Mouse (Mus musculus) midbrain, embryonic 15.5 days (tissue): ENCODE results near the gene Dlg2. TPM values are rescaled to one million over a fixed set of nuclear protein-coding genes. Genes with fewer than 3 reads are reported as not detected.
A peak's percentile ranks its signal among the peaks of the same experiment; 100 is the strongest.

ENCODE experiments used
- ATAC-seq: fragments of 200-750 bp; cut with Nextera tagmentation; replicated peaks from 2 replicates; pipeline ENCODE4 v1.8.0; 2017; ENCODE audit warnings: moderate TSS enrichment
- H3K27ac ChIP-seq: fragments of 300-500 bp; sonication (generic); 2 replicates; pipeline ENCODE4 v1.5.1; 2015; ENCODE audit warnings: mild to moderate bottlenecking, inconsistent platforms
- H3K27me3 ChIP-seq: fragments of 300-500 bp; sonication (generic); replicated peaks from 2 replicates; pipeline ENCODE4 v1.6.1; 2015; ENCODE audit warnings: inconsistent platforms
- H3K36me3 ChIP-seq: fragments of 300-500 bp; sonication (generic); replicated peaks from 2 replicates; pipeline ENCODE4 v1.6.1; 2015; ENCODE audit warnings: inconsistent platforms
- H3K4me1 ChIP-seq: fragments of 300-500 bp; sonication (generic); 2 replicates; pipeline ENCODE4 v1.6.1; 2015; ENCODE audit warnings: inconsistent platforms
- H3K4me2 ChIP-seq: fragments of 300-500 bp; sonication (generic); 2 replicates; pipeline ENCODE4 v1.6.1; 2015; ENCODE audit warnings: inconsistent platforms, mild to moderate bottlenecking, moderate library complexity
- H3K4me3 ChIP-seq: fragments of 300-500 bp; sonication (generic); 2 replicates; pipeline ENCODE4 v1.5.1; 2015; ENCODE audit warnings: mild to moderate bottlenecking, inconsistent platforms
- H3K9ac ChIP-seq: fragments of 300-500 bp; sonication (generic); 2 replicates; pipeline ENCODE4 v1.6.1; 2015; ENCODE audit warnings: mild to moderate bottlenecking, inconsistent platforms
- H3K9me3 ChIP-seq: fragments of 300-500 bp; sonication (generic); 2 replicates; pipeline ENCODE4 v1.6.1; 2016; ENCODE audit warnings: inconsistent platforms
- WGBS: fragments of 180-500 bp; shearing (Covaris S2); methylation state at CpG from one replicate; pipeline ENCODE4 v1.1.7; 2015; ENCODE audit warnings: mixed read lengths; 5-methylcytosine and 5-hydroxymethylcytosine counted together
- polyA plus RNA-seq: library from polyadenylated mRNA; unstranded; fragments of >200 nt; fragmentation: Nextera tagmentation; extraction: Ambion mirVana; gene quantifications from 2 replicates; pipeline ENCODE4 v1.2.1, GENCODE M21; 2015

Dlg2 gene
- polyA plus RNA-seq, 1 experiment from 2014 or later: 28.8 TPM

GRCm38 (mm10) chr7:90887007-90887720, 410.7 kb downstream of the Dlg2 start:
- ATAC-seq: peak; percentile 93
- H3K9me3 ChIP-seq: no peaks in the 10 kb centered on the region
- H3K4me1 ChIP-seq: peaks cover 15% of the 10 kb centered on the region; the same call in 1 of the 2 replicates
- H3K27ac ChIP-seq: peak overlapping the region; percentile 84
- H3K27me3 ChIP-seq: no peaks in the 10 kb centered on the region
- no peaks in the 10 kb centered on the region for H3K36me3 ChIP-seq
- WGBS: 1% methylated on average over 21 of the region's 21 CpGs
- H3K4me2 ChIP-seq: peak overlapping the region; percentile 90
- peak overlapping the region; percentile 58 for H3K9ac ChIP-seq
- H3K4me3 ChIP-seq: peak overlapping the region; percentile 51

GRCm38 (mm10) chr7:90927441-90927840, 451.0 kb downstream of the Dlg2 start:
- H3K27me3 ChIP-seq: no peaks in the 10 kb centered on the region
- WGBS: 76% methylated on average over 4 of the region's 4 CpGs

DNA sequence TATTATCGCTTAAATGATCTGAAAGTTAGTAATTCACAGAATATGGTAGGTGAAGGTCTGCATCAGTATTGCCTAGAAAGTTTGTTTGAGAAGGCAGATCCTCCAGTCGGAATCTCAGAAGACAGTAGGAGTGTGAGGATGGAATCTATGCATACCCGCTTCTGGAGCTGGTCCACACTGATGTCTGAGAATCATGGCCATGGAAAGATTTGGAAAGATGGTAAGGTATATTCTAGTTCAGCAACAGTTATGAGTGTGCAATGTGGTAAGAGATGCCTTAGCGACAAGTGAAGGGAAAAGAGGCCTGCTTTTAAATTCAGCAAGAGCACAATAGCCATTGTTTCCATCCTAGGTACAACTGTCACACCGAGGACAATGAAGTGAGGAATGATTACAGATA, 464.3 kb downstream of the Dlg2 start:
- H3K27ac ChIP-seq: no peak overlapping the region
- H3K9me3 ChIP-seq: no peaks in the 10 kb centered on the region
- no peaks in the 10 kb centered on the region for H3K36me3 ChIP-seq
- no peak overlapping the region for H3K9ac ChIP-seq
- no peaks in the 10 kb centered on the region for H3K4me1 ChIP-seq
- H3K4me2 ChIP-seq: no peak overlapping the region
- H3K27me3 ChIP-seq: no peaks in the 10 kb centered on the region
- 78% methylated on average over 5 of the region's 5 CpGs for WGBS
- ATAC-seq: no peak
- H3K4me3 ChIP-seq: no peak overlapping the region

More at GRCm38 (mm10) chr7:90927441-90927840, 451.0 kb downstream of the Dlg2 start:
- no peaks in the 10 kb centered on the region for H3K36me3 ChIP-seq
- no peaks in the 10 kb centered on the region for H3K4me1 ChIP-seq
- no peaks in the 10 kb centered on the region for H3K9me3 ChIP-seq
- ATAC-seq: no peak
- no peak overlapping the region for H3K9ac ChIP-seq
- H3K4me3 ChIP-seq: no peak overlapping the region
- H3K4me2 ChIP-seq: no peak overlapping the region
- no peak overlapping the region for H3K27ac ChIP-seq

DNA sequence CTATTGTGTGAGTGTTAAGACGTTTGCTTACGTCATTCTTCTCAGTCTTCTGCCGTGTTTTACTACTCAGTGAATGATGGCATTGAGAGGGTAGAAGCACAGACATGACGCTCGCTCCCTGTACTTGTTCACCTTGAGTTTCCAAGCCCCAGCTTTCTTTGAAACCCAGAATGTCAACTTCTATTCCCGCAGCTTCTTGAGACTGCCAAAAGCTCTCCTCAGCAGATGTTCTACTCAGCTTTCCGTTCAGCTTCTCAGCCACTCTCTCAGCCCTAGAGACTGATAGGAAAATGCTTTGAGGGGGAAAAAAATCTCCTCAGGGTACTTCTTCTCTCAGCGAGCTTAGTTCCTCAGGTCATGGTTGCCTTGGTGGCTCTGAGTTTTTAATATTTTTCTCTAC, 470.6 kb downstream of the Dlg2 start:
- Histone ChIP-seq H3K27ac (no peak overlapping the region), H3K4me2 (no peak overlapping the region), H3K9ac (no peak overlapping the region), H3K4me1 (no peaks in the 10 kb centered on the region), H3K36me3 (no peaks in the 10 kb centered on the region), H3K27me3 (no peaks in the 10 kb centered on the region), H3K4me3 (no peak overlapping the region), H3K9me3 (no peaks in the 10 kb centered on the region)
- no peak for ATAC-seq
- WGBS: 85% methylated on average over 8 of the region's 8 CpGs

DNA sequence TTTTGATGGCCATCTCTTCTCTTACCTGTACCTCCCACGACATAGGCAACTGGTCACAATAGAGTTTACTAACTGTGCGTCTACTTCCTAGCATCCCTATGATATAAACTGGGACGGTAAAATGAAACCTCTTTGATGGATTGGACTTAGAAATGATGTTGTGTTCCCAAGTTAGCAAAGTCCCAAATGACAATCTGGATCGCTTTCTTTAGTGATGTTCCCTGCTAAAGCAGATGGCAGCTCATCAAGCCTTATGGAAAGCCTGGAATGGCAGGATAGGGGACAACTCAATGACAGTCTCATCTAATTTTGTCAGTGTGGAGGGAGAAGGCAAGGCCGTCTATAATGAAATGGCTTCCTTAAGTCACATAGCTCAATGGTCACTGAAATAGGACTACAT, 472.7 kb downstream of the Dlg2 start:
- H3K9ac ChIP-seq: no peak overlapping the region
- H3K27me3 ChIP-seq: no peaks in the 10 kb centered on the region
- no peak overlapping the region for H3K4me2 ChIP-seq
- no peaks in the 10 kb centered on the region for H3K4me1 ChIP-seq
- no peak overlapping the region for H3K4me3 ChIP-seq
- H3K9me3 ChIP-seq: no peaks in the 10 kb centered on the region
- no peaks in the 10 kb centered on the region for H3K36me3 ChIP-seq
- no peak overlapping the region for H3K27ac ChIP-seq
- ATAC-seq: no peak
- 92% methylated on average over 5 of the region's 5 CpGs for WGBS

DNA sequence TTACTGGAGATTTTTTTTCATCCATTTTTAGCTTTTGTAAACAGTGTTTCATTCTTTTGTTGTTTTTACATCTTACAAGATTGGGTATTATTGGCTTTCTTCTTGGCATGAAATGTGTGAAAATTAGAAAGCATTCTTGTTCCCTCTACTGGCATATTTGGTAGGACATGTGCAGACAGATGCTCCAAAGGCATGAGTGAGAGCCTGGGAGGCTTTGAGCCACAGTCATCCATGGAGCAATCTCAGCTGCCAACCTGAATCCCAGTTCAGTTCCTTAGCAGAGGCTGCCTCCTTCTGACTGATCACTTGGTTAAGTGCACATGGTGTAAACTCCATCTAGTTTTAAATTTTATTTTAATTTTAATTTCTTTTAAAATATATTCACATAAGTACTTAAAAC, 500.8 kb downstream of the Dlg2 start:
- Histone ChIP-seq H3K4me3 (no peak overlapping the region), H3K27me3 (no peaks in the 10 kb centered on the region), H3K9ac (no peak overlapping the region), H3K27ac (no peak overlapping the region), H3K36me3 (no peaks in the 10 kb centered on the region), H3K4me1 (no peaks in the 10 kb centered on the region), H3K9me3 (no peaks in the 10 kb centered on the region), H3K4me2 (no peak overlapping the region)
- no peak for ATAC-seq

GRCm38 (mm10) chr7:90982069-90982468, 505.6 kb downstream of the Dlg2 start:
- no peak for ATAC-seq
- no peak overlapping the region for H3K27ac ChIP-seq
- no peaks in the 10 kb centered on the region for H3K9me3 ChIP-seq
- H3K36me3 ChIP-seq: no peaks in the 10 kb centered on the region
- no peak overlapping the region for H3K4me2 ChIP-seq
- H3K27me3 ChIP-seq: no peaks in the 10 kb centered on the region
- H3K9ac ChIP-seq: no peak overlapping the region
- no peaks in the 10 kb centered on the region for H3K4me1 ChIP-seq
- no peak overlapping the region for H3K4me3 ChIP-seq

DNA sequence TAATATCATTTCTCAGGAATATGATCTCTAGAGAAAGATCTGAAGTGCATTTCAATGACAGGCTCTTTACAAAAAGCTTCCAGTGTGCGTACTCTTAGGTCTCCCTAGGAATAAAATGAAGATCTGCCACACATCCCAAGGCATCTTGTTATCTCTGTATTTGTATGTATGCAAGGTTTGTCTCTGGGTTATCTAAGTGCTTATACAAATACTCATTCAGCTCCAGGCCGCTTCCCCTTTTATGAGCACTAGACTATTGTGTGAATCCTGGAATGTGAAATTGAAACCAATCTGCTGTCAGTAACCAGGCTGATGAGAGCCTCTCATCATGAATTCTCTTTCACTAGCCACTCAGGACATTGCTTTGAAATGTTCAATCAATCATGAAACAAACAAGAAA, 534.2 kb downstream of the Dlg2 start:
- Histone ChIP-seq H3K4me3 (no peak overlapping the region), H3K27me3 (no peaks in the 10 kb centered on the region), H3K4me2 (no peak overlapping the region), H3K4me1 (0 out of 2 replicates have a peak, but pooled peaks cover 2% of the 10 kb centered on the region), H3K36me3 (no peaks in the 10 kb centered on the region), H3K9me3 (no peaks in the 10 kb centered on the region), H3K9ac (no peak overlapping the region), H3K27ac (no peak overlapping the region)
- ATAC-seq: peak; percentile 74
- WGBS: 48% methylated on average over 2 of the region's 2 CpGs

DNA sequence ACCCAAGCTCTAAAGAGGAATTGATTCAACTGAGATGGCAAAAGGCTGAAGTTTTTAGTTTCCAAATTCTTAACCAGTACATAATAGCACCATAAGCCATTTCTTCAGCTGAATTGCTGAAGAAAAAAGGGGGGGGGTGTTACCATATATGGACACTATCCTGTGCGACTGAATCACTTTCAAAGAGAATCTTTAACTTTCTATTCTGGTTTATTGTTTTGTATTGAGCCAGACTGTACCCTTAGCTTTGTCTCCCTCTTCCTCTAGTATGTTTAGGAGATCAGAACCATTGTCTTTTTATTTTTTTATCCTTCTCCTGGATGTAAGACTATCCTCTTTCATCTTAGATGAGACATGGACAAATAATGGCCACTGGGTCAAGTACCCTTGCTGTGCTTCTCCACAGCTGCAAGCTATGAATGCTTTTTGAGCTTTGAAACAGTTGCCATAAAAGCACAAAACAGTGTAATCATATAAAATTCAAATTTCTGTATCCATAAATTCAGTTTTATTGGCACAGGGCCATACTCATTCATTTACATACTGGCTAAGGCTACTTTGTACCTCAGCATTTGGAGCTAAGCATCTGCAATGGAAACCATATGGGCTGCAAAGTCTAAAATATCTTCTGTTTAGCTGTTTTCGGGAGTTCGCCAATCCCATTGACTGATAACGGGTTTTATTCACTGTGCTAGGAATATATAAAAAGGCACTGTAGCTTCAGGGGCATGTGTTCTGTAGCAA, 568.7 kb downstream of the Dlg2 start:
- WGBS: 79% methylated on average over 4 of the region's 4 CpGs
- Histone ChIP-seq H3K9ac (no peak overlapping the region), H3K4me1 (no peaks in the 10 kb centered on the region), H3K27me3 (no peaks in the 10 kb centered on the region), H3K4me2 (no peak overlapping the region), H3K36me3 (no peaks in the 10 kb centered on the region), H3K4me3 (no peak overlapping the region), H3K27ac (no peak overlapping the region), H3K9me3 (no peaks in the 10 kb centered on the region)
- no peak for ATAC-seq

DNA sequence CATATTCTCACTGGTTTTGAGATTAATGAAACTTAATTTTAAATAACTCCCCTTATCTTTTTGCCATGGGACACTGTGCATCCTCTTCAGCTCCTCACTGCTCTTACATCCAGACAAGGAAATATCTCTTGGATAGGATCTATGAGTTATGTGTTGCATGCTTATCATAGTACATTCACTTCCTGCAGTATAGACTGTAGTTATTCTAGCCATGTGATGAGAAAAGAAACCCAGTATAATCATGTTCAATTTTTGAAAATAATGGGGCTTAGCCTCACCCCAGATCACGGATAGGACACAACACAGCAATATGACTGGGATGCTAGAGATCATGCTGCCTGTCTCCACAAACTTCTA, 569.2 kb downstream of the Dlg2 start:
- Histone ChIP-seq H3K4me2 (no peak overlapping the region), H3K9ac (no peak overlapping the region), H3K9me3 (no peaks in the 10 kb centered on the region), H3K27me3 (no peaks in the 10 kb centered on the region), H3K4me1 (no peaks in the 10 kb centered on the region), H3K4me3 (no peak overlapping the region), H3K36me3 (no peaks in the 10 kb centered on the region), H3K27ac (no peak overlapping the region)
- WGBS: 86% methylated on average over 1 of the region's 1 CpGs
- ATAC-seq: no peak

DNA sequence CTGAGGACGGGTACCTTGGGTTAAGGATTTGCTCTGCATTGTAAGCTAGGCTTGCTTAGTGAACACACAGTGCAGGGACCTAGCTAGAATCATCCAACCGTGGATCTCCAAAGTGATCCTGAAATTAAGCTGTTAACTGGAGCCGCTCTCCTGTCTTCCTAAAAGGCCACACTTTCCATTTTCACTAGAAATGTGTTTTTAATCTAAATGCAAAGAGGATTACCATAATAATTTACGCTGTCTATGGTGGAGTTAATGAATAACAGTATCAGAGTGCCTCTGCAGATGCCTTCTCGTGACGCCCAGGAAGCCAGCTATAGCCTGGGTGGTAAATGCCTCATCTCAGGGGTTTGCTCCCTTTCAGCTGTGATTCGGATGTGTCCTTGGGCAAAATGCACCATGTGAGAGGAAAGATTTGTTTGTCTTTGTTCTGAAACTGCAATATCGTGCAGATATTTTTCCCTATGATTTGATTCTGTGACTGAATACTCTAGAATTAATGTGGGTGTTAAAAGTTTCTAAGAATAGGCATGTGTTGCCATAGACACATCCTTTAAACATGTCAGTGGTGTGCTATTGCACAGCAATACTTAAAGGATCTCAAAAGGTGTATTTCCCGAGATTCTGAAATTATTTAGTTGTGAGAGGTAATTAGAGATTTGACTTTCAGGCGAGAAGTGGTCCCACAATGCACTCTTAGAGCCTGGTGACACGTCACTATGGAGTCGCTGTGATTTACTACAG, 587.0 kb downstream of the Dlg2 start:
- Histone ChIP-seq H3K4me2 (peak overlapping the region; percentile 10; the same call in 1 of the 2 replicates), H3K9ac (no peak overlapping the region), H3K9me3 (no peaks in the 10 kb centered on the region), H3K36me3 (no peaks in the 10 kb centered on the region), H3K27me3 (no peaks in the 10 kb centered on the region), H3K4me3 (no peak overlapping the region), H3K4me1 (peaks cover 5% of the 10 kb centered on the region; the same call in 1 of the 2 replicates), H3K27ac (peak overlapping the region; percentile 68)
- peak; percentile 94 for ATAC-seq
- 31% methylated on average over 12 of the region's 12 CpGs for WGBS
